Mouse (Mus musculus): ENCODE measurements at regions not wholly inside any gene's neighbourhood (a gene's known extent, or its start where the extent isn't known, plus 50 kb on each side); places are given as distances from the start of the nearest gene placed in this dataset.

- H3K4me2 ChIP-seq (replicated peaks): no peak overlapping the region
- no peak for ATAC-seq (ENCODE audit: low FRiP score)
- no peaks in the 10 kb centered on the region for H3K36me3 ChIP-seq
- no peak overlapping the region for H3K27ac ChIP-seq
- no peak overlapping the region for H3K9ac ChIP-seq
- no peaks in the 10 kb centered on the region for H3K4me1 ChIP-seq
- WGBS: 87% methylated on average over 8 of the region's 8 CpGs
- no peak overlapping the region for H3K4me3 ChIP-seq
- H3K27me3 ChIP-seq: no peaks in the 10 kb centered on the region
- no peaks in the 10 kb centered on the region for H3K9me3 ChIP-seq (replicated peaks)
Measured at GRCm38 (mm10) chr16:78211687-78212086, 89.6 kb upstream of the Cxadr start.

DNA sequence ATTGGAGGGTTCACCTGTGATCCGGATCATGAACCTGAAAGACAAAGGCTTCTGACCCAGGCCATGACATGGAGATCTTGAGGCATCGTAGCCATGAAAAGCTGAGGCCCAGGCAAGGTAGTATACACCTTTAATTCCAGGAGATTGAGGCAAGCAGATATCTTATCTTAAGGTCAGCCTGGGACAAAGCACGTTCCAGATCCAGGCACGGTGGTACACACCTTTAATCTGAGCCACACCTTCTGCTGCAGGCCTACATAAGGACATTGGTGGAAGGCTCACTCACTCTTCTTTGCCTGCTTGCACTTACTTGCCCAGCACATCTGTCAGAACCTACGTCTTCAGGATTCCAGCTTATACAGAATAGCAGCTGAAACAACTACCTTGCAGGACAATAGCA is 93.0 kb upstream of the Cxadr start:
- whole genome bisulfite sequencing: 90% methylated on average over 5 of the region's 5 CpGs

DNA sequence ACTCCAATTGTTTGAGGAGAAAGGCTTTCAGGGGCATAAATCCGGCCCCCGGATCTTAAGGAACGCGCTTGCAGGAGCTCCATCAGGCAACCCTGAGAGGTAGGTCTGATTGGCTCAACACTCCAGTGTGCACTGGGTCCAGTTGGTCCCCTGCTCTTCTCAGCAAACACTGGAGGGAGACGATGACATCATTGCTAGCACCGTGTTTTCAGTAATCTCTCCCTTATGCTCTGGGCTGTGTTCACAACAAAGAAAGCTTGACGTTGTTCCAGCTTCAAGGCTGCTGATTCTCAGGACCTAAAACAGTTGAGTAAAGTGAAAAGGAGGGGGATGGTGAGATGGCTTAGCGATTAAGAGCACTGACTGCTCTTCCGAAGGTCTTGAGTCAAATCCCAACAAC is 97.0 kb upstream of the Cxadr start:
- H3K4me1 ChIP-seq: no peaks in the 10 kb centered on the region
- no peaks in the 10 kb centered on the region for H3K9me3 ChIP-seq (replicated peaks)
- 82% methylated on average over 9 of the region's 9 CpGs for WGBS
- no peak overlapping the region for H3K4me3 ChIP-seq
- H3K27ac ChIP-seq: no peak overlapping the region
- H3K36me3 ChIP-seq: no peaks in the 10 kb centered on the region
- no peak overlapping the region for H3K4me2 ChIP-seq (replicated peaks)
- H3K27me3 ChIP-seq: no peaks in the 10 kb centered on the region
- H3K9ac ChIP-seq: no peak overlapping the region
- ATAC-seq (ENCODE audit: low FRiP score): no peak

More for the DNA sequence above, 93.0 kb upstream of the Cxadr start:
- Histone ChIP-seq H3K27me3 (no peaks in the 10 kb centered on the region), H3K9me3 (replicated peaks) (no peaks in the 10 kb centered on the region), H3K27ac (no peak overlapping the region), H3K4me2 (replicated peaks) (no peak overlapping the region), H3K4me3 (no peak overlapping the region), H3K36me3 (no peaks in the 10 kb centered on the region), H3K4me1 (no peaks in the 10 kb centered on the region), H3K9ac (no peak overlapping the region)
- ATAC-seq (ENCODE audit: low FRiP score): no peak

DNA sequence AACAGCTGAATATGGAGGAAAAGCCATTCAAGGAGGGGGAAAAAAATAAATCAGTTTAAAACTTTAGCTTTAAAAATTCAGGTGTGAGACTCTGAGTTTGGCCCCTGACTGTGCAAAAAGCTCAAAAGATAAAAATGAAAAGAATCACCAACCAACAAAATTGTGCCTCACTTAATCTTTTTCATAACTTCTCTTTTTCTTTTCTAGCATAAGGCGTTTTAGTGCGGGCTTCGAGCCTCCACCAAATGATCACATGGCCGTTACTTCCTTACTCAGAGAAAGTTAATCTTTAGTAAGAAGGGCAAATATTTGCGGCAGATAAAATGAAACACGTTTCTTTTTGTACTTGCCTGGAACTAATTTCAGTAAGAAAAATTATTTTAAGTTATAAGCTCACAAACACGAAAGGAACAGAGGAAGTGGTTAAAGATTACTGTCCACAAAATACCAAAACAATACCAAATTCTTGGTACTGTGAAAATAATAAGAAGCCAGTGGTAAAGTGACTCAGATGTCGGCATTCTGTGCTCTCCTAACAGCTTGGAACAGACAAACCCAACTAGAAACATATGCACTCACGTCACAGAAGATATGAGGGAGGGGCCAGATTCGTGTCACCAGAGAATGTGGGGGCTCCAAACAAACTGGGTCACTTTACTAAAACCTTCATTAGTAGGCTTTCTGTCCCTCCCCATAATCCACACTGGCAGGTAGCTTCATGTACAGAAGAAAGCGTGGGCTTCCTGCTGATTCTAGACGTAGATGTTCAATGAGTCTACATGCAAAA is 101.1 kb upstream of the Cxadr start:
- no peak overlapping the region for H3K4me3 ChIP-seq
- ATAC-seq (ENCODE audit: low FRiP score): no peak
- WGBS: 84% methylated on average over 12 of the region's 12 CpGs
- H3K4me2 ChIP-seq (replicated peaks): no peak overlapping the region
- no peak overlapping the region for H3K27ac ChIP-seq
- H3K4me1 ChIP-seq: no peaks in the 10 kb centered on the region
- no peaks in the 10 kb centered on the region for H3K27me3 ChIP-seq
- H3K9me3 ChIP-seq (replicated peaks): no peaks in the 10 kb centered on the region
- no peak overlapping the region for H3K9ac ChIP-seq
- no peaks in the 10 kb centered on the region for H3K36me3 ChIP-seq

GRCm38 (mm10) chr16:78199252-78199651 is 102.0 kb upstream of the Cxadr start:
- H3K4me2 ChIP-seq (replicated peaks): no peak overlapping the region
- no peak overlapping the region for H3K4me3 ChIP-seq
- no peak for ATAC-seq (ENCODE audit: low FRiP score)
- no peaks in the 10 kb centered on the region for H3K9me3 ChIP-seq (replicated peaks)
- no peak overlapping the region for H3K27ac ChIP-seq
- H3K27me3 ChIP-seq: no peaks in the 10 kb centered on the region
- no peaks in the 10 kb centered on the region for H3K36me3 ChIP-seq
- WGBS: 84% methylated on average over 10 of the region's 10 CpGs
- H3K9ac ChIP-seq: no peak overlapping the region
- no peaks in the 10 kb centered on the region for H3K4me1 ChIP-seq

- no peak for ATAC-seq (ENCODE audit: low FRiP score)
- WGBS: 11% methylated on average over 16 of the region's 16 CpGs
Measured at GRCm38 (mm10) chr16:78198642-78199121, 102.6 kb upstream of the Cxadr start.

GRCm38 (mm10) chr16:78197252-78197896 is 103.9 kb upstream of the Cxadr start:
- no peaks in the 10 kb centered on the region for H3K4me1 ChIP-seq
- H3K27me3 ChIP-seq: no peaks in the 10 kb centered on the region
- no peak overlapping the region for H3K4me3 ChIP-seq
- no peaks in the 10 kb centered on the region for H3K9me3 ChIP-seq (replicated peaks)
- no peak overlapping the region for H3K9ac ChIP-seq
- 16% methylated on average over 10 of the region's 10 CpGs for WGBS
- H3K27ac ChIP-seq: no peak overlapping the region
- no peak for ATAC-seq (ENCODE audit: low FRiP score)
- H3K36me3 ChIP-seq: no peaks in the 10 kb centered on the region
- H3K4me2 ChIP-seq (replicated peaks): no peak overlapping the region

More at GRCm38 (mm10) chr16:78198642-78199121, 102.6 kb upstream of the Cxadr start:
- Histone ChIP-seq H3K4me3 (no peak overlapping the region), H3K4me1 (no peaks in the 10 kb centered on the region), H3K36me3 (no peaks in the 10 kb centered on the region), H3K9me3 (replicated peaks) (no peaks in the 10 kb centered on the region), H3K9ac (no peak overlapping the region), H3K27ac (no peak overlapping the region), H3K4me2 (replicated peaks) (no peak overlapping the region), H3K27me3 (no peaks in the 10 kb centered on the region)

DNA sequence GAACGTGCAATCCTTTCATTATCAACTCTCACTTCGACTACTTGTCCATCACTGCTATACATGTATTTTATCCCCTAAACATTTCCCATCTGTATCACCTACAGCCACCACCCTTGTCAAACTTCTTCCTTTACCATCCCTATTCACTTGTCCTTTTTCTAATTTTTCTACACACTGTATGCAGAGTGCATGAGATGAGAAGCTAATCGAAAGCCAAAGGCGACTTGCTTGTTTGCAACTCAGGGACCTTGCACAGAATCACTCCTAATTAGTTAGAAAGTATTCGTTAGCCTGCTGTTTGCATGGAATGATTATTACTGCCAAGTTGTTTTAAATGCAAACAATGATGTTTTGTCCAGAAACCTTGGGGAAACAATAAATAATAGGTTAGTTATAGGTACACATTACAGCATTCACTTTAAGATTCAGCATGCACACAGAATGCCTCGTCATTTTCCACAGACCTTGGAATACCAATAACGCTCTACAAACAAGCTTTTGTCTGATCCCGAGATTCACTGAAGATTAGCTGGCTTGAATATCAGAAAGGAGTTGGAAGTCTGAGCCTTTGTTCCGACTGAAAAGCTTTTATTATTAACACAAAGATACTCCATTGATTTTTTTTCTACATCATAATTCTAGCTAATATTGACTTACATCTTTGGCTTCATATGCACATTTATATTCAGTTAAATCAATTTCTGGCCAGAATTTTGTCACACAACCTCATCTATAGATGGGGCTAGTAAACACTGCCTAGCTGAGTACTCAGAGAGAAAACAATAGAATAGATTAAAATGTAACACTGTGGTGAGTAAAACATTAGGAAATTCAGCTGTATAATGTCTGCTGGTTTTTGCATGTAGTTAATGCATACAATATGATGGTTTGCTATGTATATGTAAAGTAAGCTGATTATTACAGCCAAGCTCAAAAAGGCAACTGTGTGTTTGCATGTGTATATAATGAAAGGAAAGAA is 130.4 kb upstream of the Cxadr start:
- no peak for ATAC-seq (ENCODE audit: low FRiP score)
- H3K9ac ChIP-seq: no peak overlapping the region
- WGBS: 73% methylated on average over 9 of the region's 9 CpGs
- H3K4me1 ChIP-seq: no peaks in the 10 kb centered on the region
- no peak overlapping the region for H3K4me3 ChIP-seq
- no peaks in the 10 kb centered on the region for H3K36me3 ChIP-seq
- no peak overlapping the region for H3K27ac ChIP-seq
- H3K4me2 ChIP-seq (replicated peaks): no peak overlapping the region
- no peaks in the 10 kb centered on the region for H3K9me3 ChIP-seq (replicated peaks)
- no peaks in the 10 kb centered on the region for H3K27me3 ChIP-seq

- Histone ChIP-seq H3K4me2 (replicated peaks) (no peak overlapping the region), H3K9me3 (replicated peaks) (no peaks in the 10 kb centered on the region), H3K9ac (no peak overlapping the region), H3K27me3 (no peaks in the 10 kb centered on the region), H3K36me3 (no peaks in the 10 kb centered on the region), H3K27ac (peak overlapping the region; percentile 58), H3K4me1 (no peaks in the 10 kb centered on the region), H3K4me3 (no peak overlapping the region)
- 75% methylated on average over 3 of the region's 3 CpGs for WGBS
- peak; percentile 56 for ATAC-seq (ENCODE audit: low FRiP score)
Measured at GRCm38 (mm10) chr16:78156876-78157232, 144.4 kb upstream of the Cxadr start.

DNA sequence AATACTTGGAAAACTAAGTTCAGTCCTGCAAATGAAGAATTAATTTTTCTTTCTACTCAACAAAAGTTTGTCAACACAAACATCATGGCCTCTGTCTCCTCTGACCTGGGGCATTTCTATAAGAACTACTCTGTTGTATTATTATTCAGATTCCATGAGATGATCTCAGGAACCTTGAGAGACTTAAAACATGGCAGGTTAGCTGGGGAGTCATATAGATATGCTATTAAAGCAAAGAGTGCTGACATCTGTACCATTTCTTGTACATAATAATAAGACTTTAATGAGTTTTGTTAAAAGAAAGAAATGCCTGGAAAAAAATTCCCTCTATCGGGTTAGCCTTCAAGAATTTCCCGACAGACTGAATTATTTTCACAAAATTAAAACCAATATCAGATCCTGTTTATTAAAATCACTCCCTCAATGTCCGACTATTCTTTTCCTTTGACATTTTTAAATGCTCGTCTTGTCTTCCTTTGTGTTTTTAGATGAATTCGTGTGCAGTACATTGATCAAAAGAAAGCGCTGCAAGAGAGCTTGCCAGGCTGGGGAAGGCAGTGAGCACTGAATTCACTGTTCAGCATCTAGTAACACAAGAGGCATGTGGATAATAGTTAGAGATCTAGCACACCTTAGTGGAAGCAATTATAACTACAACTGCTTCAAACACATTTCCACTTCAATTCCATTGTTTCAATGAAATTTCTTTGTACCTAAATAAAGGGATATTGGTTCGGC is 145.0 kb upstream of the Cxadr start:
- Histone ChIP-seq H3K4me2 (replicated peaks) (0 out of 2 replicates have a peak overlapping the region, but pooled peaks have one; percentile 15), H3K9ac (no peak overlapping the region), H3K4me3 (no peak overlapping the region), H3K9me3 (replicated peaks) (no peaks in the 10 kb centered on the region), H3K27me3 (no peaks in the 10 kb centered on the region), H3K27ac (peak overlapping the region; percentile 58), H3K4me1 (no peaks in the 10 kb centered on the region), H3K36me3 (no peaks in the 10 kb centered on the region)
- ATAC-seq (ENCODE audit: low FRiP score): peak; percentile 95
- 25% methylated on average over 7 of the region's 7 CpGs for WGBS

DNA sequence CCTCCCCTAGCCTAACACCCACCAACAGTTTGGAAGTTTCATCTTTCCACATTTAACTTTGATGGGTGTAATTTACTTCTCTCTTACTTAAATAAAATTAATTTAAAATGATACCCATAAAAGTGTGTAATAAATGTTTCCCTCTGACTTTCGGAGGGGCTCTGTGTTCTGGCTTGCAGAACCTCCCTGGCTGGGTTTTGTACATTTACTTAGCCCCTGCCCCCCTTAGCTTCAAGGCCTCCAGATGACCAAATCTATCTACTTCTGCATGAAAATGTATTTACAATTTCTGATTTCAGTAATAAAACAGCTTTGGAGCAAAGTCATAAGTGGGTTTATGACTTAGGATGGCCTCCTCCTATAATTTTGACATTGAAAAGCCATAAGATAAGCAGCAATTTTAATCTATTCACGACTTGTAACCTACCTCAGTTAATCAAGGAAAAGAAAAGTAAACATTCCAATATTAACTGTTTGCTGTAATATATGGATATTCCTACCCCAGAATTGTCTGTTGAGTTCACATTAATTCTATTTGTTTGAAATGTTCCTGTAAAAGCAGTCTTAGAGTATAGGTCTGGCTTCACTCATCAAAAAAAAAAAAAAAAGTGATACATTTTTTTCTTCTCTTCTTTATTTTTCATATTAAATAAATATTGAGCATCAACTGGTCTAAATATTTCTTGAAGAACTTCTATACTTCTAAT is 147.2 kb upstream of the Cxadr start:
- Histone ChIP-seq H3K4me2 (replicated peaks) (no peak overlapping the region), H3K27me3 (no peaks in the 10 kb centered on the region), H3K4me1 (no peaks in the 10 kb centered on the region), H3K27ac (no peak overlapping the region), H3K4me3 (no peak overlapping the region), H3K9ac (no peak overlapping the region), H3K36me3 (no peaks in the 10 kb centered on the region), H3K9me3 (replicated peaks) (no peaks in the 10 kb centered on the region)
- WGBS: 76% methylated on average over 2 of the region's 2 CpGs
- no peak for ATAC-seq (ENCODE audit: low FRiP score)

All from hindbrain, embryonic 12.5 days (tissue).